Mouse (Mus musculus) midbrain, embryonic 15.5 days (tissue): Measurements from ENCODE around the gene Olfr1441. TPM values are rescaled to one million over a fixed set of nuclear protein-coding genes. Genes with fewer than 3 reads are reported as not detected.
A peak's percentile ranks its signal among the peaks of the same experiment; 100 is the strongest.

Experiments
- ATAC-seq: fragments of 200-750 bp; cut with Nextera tagmentation; replicated peaks from 2 replicates; pipeline ENCODE4 v1.8.0; 2017; ENCODE audit warnings: moderate TSS enrichment
- H3K27ac ChIP-seq: fragments of 300-500 bp; sonication (generic); 2 replicates; pipeline ENCODE4 v1.5.1; 2015; ENCODE audit warnings: mild to moderate bottlenecking, inconsistent platforms
- H3K27me3 ChIP-seq: fragments of 300-500 bp; sonication (generic); replicated peaks from 2 replicates; pipeline ENCODE4 v1.6.1; 2015; ENCODE audit warnings: inconsistent platforms
- H3K36me3 ChIP-seq: fragments of 300-500 bp; sonication (generic); replicated peaks from 2 replicates; pipeline ENCODE4 v1.6.1; 2015; ENCODE audit warnings: inconsistent platforms
- H3K4me1 ChIP-seq: fragments of 300-500 bp; sonication (generic); 2 replicates; pipeline ENCODE4 v1.6.1; 2015; ENCODE audit warnings: inconsistent platforms
- H3K4me2 ChIP-seq: fragments of 300-500 bp; sonication (generic); 2 replicates; pipeline ENCODE4 v1.6.1; 2015; ENCODE audit warnings: inconsistent platforms, mild to moderate bottlenecking, moderate library complexity
- H3K4me3 ChIP-seq: fragments of 300-500 bp; sonication (generic); 2 replicates; pipeline ENCODE4 v1.5.1; 2015; ENCODE audit warnings: mild to moderate bottlenecking, inconsistent platforms
- H3K9ac ChIP-seq: fragments of 300-500 bp; sonication (generic); 2 replicates; pipeline ENCODE4 v1.6.1; 2015; ENCODE audit warnings: mild to moderate bottlenecking, inconsistent platforms
- H3K9me3 ChIP-seq: fragments of 300-500 bp; sonication (generic); 2 replicates; pipeline ENCODE4 v1.6.1; 2016; ENCODE audit warnings: inconsistent platforms
- WGBS: fragments of 180-500 bp; shearing (Covaris S2); methylation state at CpG from one replicate; pipeline ENCODE4 v1.1.7; 2015; ENCODE audit warnings: mixed read lengths; 5-methylcytosine and 5-hydroxymethylcytosine counted together
- polyA plus RNA-seq: library from polyadenylated mRNA; unstranded; fragments of >200 nt; fragmentation: Nextera tagmentation; extraction: Ambion mirVana; gene quantifications from 2 replicates; pipeline ENCODE4 v1.2.1, GENCODE M21; 2015

Gene Olfr1441
- not detected in 2 replicates for polyA plus RNA-seq

DNA sequence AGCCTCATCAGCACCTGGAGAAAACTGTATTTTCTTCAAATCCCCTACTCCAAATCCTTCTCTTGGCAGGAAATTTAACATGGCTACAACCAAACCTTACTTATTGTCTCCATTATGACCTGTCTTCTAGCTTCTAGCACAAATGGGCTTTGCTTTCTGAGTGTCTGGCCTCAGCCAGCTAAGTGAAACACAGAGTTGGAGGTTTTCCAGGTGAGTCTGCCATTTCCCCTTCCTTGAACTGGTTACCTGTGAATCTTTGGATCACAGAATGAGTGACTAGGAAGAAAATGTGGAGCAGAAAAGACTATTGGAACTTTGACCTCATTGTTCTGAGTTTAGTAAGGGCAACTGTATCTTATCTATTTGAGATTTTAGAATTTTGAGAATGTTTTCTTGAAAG is at the start of gene Olfr1441:
Olfr1441 (plus strand) TSS at position 73 of the 400 bp plus-strand sequence.
- H3K9me3 ChIP-seq = no peaks in the 10 kb centered on the region
- no peaks in the 10 kb centered on the region for H3K36me3 ChIP-seq
- no peaks in the 10 kb centered on the region for H3K27me3 ChIP-seq
- H3K4me1 ChIP-seq = no peaks in the 10 kb centered on the region
- no peak within 1 kb of the TSS for H3K9ac ChIP-seq
- no peak within 1 kb of the TSS for H3K4me2 ChIP-seq
- no peak within 1 kb of the TSS for H3K27ac ChIP-seq
- H3K4me3 ChIP-seq = no peak within 1 kb of the TSS
- no peak for ATAC-seq

DNA sequence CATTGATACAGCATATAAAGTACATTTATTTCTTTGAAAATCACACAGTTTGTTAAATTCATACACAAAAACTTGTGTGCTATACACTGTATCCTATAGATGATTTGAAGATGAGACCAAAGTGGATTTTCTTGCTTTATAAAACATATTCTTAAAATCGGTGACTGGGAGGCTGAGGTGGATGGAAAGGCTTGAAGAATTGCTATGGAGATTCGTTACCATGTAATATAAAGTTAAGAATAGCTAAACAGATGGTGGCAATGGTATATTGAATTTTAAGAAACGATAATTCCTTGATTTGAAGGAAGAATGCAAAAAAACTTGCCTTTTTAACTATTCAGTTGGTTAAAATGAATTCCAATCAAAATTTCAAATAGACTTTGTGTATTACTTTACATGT is 44.2 kb upstream of the Olfr1441 start:
- no peaks in the 10 kb centered on the region for H3K4me1 ChIP-seq
- ATAC-seq = no peak
- no peaks in the 10 kb centered on the region for H3K36me3 ChIP-seq
- H3K4me3 ChIP-seq = no peak overlapping the region
- H3K9me3 ChIP-seq = no peaks in the 10 kb centered on the region
- H3K27me3 ChIP-seq = no peaks in the 10 kb centered on the region
- no peak overlapping the region for H3K9ac ChIP-seq
- 80% methylated on average over 3 of the region's 3 CpGs for WGBS
- H3K4me2 ChIP-seq = no peak overlapping the region
- no peak overlapping the region for H3K27ac ChIP-seq

DNA sequence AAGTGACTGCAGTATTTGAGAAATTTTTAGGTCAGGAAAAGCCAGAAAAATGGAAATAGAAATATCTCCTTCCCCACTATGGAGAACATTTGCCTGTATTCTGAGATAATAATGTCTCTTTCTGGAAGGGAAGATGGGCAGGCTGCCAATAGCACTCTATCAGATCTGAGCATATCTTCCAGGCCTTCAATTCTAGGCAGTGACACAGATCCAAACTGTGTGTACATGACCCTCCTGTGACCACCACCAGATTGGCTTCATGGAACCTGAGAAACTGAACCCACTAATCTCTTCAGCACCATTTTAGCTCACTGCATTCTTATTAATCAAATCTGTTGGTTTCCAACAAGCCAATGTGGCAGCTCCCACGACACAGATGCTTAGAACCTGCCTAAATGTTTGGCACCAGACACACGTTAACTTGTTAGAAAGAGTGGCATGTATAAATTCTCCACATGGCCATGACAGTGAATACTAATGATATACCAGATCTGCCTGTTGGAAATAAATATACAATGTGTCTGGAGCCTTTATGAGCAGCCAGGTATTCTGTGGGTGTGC is 42.7 kb upstream of the Olfr1441 start:
- no peak overlapping the region for H3K27ac ChIP-seq
- H3K4me2 ChIP-seq = no peak overlapping the region
- no peak for ATAC-seq
- WGBS = 76% methylated on average over 2 of the region's 2 CpGs
- H3K4me3 ChIP-seq = no peak overlapping the region
- no peaks in the 10 kb centered on the region for H3K27me3 ChIP-seq
- no peaks in the 10 kb centered on the region for H3K36me3 ChIP-seq
- no peaks in the 10 kb centered on the region for H3K9me3 ChIP-seq
- H3K9ac ChIP-seq = no peak overlapping the region
- H3K4me1 ChIP-seq = no peaks in the 10 kb centered on the region

DNA sequence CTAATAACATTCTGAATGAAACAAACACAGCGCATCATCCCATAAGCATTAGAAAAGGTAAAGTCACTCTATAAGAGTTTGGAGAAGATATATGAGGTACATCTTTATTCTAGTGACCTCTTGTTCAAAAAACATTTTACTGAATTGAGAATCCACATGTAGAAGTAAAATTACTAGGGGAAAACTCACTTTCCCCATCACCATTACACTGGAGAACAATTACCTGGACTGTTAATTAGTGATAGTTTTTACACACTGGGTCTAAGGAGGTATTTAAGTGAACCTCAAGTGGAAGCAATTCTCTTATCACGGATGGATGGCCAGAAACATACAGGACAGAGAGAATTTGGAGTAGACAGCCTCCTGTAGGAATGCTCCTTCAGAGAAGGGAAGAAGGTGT is 30.3 kb upstream of the Olfr1441 start, which contains the start of gene Olfr1440:
Olfr1440 (plus strand) TSS at position 301 of the 400 bp plus-strand sequence.
- Histone ChIP-seq H3K27me3 (no peaks in the 10 kb centered on the region), H3K9me3 (no peaks in the 10 kb centered on the region), H3K9ac (no peak within 1 kb of the TSS), H3K36me3 (no peaks in the 10 kb centered on the region), H3K4me2 (no peak within 1 kb of the TSS), H3K27ac (no peak within 1 kb of the TSS), H3K4me3 (no peak within 1 kb of the TSS), H3K4me1 (no peaks in the 10 kb centered on the region)
- no peak for ATAC-seq
- WGBS = 83% methylated on average over 2 of the region's 2 CpGs

DNA sequence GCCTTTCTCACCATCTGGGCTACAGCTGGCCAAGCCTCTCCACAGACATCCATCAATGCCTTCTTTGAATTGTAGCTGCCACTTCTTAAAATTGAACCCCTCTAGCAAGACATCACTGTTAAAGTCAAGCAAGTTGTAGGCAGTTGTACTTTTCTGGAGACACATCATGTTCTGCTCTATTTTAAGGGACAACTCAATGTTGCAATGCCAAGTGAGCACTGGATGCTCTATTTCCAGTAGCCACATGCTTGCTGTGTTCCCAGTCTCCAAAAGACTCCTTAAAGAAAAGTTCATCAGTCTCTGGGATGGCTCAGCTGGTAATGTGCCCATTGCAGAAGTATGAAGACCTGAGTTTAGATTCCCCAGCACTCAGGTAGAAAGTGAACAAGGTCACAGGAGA is 3.5 kb upstream of the Olfr1441 start:
- H3K4me3 ChIP-seq = no peak overlapping the region
- no peak overlapping the region for H3K9ac ChIP-seq
- H3K27ac ChIP-seq = no peak overlapping the region
- no peaks in the 10 kb centered on the region for H3K9me3 ChIP-seq
- no peak overlapping the region for H3K4me2 ChIP-seq
- H3K36me3 ChIP-seq = no peaks in the 10 kb centered on the region
- no peak for ATAC-seq
- no peaks in the 10 kb centered on the region for H3K4me1 ChIP-seq
- no peaks in the 10 kb centered on the region for H3K27me3 ChIP-seq

DNA sequence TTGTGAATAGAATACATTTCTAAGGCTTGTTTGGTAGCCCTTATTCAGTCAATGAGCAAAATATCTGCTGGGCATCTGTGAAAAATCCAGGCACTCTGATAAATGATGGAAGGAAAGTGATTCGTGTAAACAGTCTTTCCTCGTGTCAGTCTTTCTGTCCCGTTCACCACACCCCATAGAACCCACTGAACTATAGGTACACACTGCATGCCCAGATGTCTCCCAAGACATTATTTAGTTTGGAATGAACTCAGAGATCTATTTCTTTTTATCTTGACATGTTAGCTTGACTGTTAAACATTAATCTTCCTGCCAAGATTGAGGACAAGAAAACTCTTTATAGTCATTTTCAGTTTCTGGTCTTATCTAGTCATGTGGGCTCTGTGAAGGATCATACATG is 1.1 kb downstream of the Olfr1441 start:
- no peaks in the 10 kb centered on the region for H3K36me3 ChIP-seq
- no peak overlapping the region for H3K4me3 ChIP-seq
- no peak overlapping the region for H3K4me2 ChIP-seq
- H3K9ac ChIP-seq = no peak overlapping the region
- WGBS = 95% methylated on average over 3 of the region's 3 CpGs
- H3K4me1 ChIP-seq = no peaks in the 10 kb centered on the region
- H3K9me3 ChIP-seq = no peaks in the 10 kb centered on the region
- no peak overlapping the region for H3K27ac ChIP-seq
- ATAC-seq = no peak
- H3K27me3 ChIP-seq = no peaks in the 10 kb centered on the region

DNA sequence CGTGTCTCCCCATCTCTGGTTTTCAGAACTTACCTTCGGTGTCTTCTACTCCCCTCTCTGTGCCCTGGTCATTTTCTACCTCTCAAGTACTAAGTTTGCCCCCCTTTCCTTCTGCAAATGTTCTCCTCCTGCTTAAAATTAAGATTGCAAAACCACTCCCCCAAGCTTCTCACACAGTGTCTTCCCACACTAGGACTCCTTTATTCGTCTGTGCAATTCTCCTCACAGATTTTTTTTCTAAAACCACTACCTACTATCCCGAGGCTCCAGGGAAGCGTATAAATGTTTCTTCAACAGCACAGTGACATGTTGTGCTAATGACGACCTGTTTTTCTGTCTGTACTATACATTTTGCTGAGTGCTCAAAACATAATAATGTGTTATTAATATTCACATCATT is 3.3 kb downstream of the Olfr1441 start:
- 83% methylated on average over 6 of the region's 6 CpGs for WGBS
- ATAC-seq = no peak
- H3K4me2 ChIP-seq = no peak overlapping the region

DNA sequence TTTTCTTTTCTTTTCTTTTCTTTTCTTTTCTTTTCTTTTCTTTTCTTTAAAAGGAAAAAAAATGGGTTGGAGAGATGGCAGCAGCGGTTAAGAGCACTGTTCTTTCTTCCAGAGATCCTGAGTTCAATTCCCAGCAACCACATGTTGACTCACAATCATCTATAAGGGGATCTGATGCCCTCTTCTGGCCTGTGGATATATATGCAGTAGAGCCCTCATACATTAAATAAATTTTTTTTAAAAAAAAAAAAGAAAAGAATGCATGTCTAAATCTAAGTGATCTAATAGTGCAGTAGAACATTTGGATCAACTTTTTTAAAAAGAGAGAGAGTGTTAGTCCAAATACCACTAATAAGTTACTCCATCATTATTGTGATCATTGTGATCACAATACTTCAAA is 4.4 kb downstream of the Olfr1441 start:
- Histone ChIP-seq H3K9me3 (no peaks in the 10 kb centered on the region), H3K27me3 (no peaks in the 10 kb centered on the region)
- 83% methylated on average over 1 of the region's 1 CpGs for WGBS

More for the DNA sequence above, 3.3 kb downstream of the Olfr1441 start:
- H3K4me3 ChIP-seq = no peak overlapping the region
- no peak overlapping the region for H3K27ac ChIP-seq
- no peaks in the 10 kb centered on the region for H3K9me3 ChIP-seq
- H3K9ac ChIP-seq = no peak overlapping the region
- no peaks in the 10 kb centered on the region for H3K36me3 ChIP-seq
- H3K27me3 ChIP-seq = no peaks in the 10 kb centered on the region
- H3K4me1 ChIP-seq = no peaks in the 10 kb centered on the region

DNA sequence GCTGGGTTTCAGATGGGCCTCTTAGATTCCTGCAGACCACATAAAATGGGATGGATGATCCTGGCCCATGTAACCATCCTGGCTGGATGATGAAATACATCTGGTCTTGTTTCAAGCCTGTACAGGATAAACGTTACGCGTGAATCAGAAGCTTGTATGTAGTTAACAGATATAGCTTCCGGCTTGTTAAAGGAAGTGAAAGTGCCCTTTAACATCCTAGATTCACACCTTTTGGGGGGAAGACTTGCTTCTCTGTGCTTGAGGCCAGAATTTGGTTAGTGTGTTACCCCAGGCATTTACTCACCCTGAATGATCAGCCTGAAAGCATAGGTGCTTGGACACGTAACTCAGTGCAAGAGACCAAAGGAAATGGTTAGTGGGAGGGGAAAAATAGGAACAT is 9.9 kb downstream of the Olfr1441 start:
- Histone ChIP-seq H3K9ac (no peak overlapping the region), H3K4me2 (no peak overlapping the region), H3K9me3 (no peaks in the 10 kb centered on the region), H3K36me3 (no peaks in the 10 kb centered on the region), H3K27ac (no peak overlapping the region), H3K4me1 (no peaks in the 10 kb centered on the region), H3K27me3 (no peaks in the 10 kb centered on the region), H3K4me3 (no peak overlapping the region)
- WGBS = 95% methylated on average over 5 of the region's 5 CpGs
- no peak for ATAC-seq

More for the DNA sequence above, 4.4 kb downstream of the Olfr1441 start:
- H3K27ac ChIP-seq = no peak overlapping the region
- no peak overlapping the region for H3K9ac ChIP-seq
- H3K4me3 ChIP-seq = no peak overlapping the region
- H3K4me1 ChIP-seq = no peaks in the 10 kb centered on the region
- no peak for ATAC-seq
- H3K4me2 ChIP-seq = no peak overlapping the region
- H3K36me3 ChIP-seq = no peaks in the 10 kb centered on the region

DNA sequence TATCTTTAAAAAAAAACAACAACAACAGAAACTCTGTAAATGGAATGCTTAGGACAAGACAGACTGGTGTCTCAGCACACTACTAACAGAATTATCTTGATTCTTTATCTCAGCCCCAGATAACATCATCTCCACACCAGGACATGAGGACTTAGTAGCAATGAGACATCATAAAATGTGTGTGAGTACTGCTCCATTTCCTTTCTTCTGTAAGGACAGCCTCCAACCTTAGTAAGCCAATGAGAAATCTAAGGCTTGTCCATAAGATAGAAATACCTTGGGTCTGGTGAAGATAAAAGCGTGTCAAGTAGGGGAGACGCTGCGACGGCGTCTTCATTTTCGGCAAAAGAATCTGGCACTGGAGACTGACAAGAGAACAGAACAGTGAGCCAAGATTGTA is 10.4 kb downstream of the Olfr1441 start, which contains the start of gene Pfpl:
Pfpl (plus strand) TSS at position 301 of the 400 bp plus-strand sequence.
- Histone ChIP-seq H3K9ac (no peak within 1 kb of the TSS), H3K4me1 (no peaks in the 10 kb centered on the region), H3K36me3 (no peaks in the 10 kb centered on the region), H3K27ac (no peak within 1 kb of the TSS), H3K4me2 (no peak within 1 kb of the TSS), H3K4me3 (no peak within 1 kb of the TSS), H3K9me3 (no peaks in the 10 kb centered on the region), H3K27me3 (no peaks in the 10 kb centered on the region)
- no peak for ATAC-seq
- 96% methylated on average over 6 of the region's 6 CpGs for WGBS

DNA sequence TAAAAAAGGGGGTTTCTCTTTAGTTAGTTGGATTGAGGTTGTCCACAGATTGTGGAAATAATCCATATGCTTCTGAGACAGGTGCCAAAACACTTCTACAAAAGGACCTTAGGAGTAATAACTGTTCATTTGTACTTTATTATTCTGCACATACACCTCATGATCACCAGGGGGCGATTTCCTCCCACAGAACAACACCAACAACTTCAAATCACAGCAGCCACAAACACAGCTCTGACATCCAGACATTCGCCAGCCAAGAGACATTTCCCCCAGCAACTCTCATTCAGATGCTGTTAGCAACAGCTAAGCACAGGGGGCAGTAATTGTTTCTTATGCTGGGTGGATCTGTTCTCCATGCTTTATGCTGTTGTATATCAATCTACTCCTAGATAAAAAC is 15.8 kb downstream of the Olfr1441 start:
- Histone ChIP-seq H3K36me3 (no peaks in the 10 kb centered on the region), H3K9ac (no peak overlapping the region), H3K27me3 (no peaks in the 10 kb centered on the region), H3K9me3 (no peaks in the 10 kb centered on the region), H3K27ac (no peak overlapping the region), H3K4me1 (no peaks in the 10 kb centered on the region), H3K4me2 (no peak overlapping the region), H3K4me3 (no peak overlapping the region)
- 2% methylated on average over 2 of the region's 2 CpGs for WGBS
- peak; percentile 77; the same call in 1 of the 2 replicates for ATAC-seq

DNA sequence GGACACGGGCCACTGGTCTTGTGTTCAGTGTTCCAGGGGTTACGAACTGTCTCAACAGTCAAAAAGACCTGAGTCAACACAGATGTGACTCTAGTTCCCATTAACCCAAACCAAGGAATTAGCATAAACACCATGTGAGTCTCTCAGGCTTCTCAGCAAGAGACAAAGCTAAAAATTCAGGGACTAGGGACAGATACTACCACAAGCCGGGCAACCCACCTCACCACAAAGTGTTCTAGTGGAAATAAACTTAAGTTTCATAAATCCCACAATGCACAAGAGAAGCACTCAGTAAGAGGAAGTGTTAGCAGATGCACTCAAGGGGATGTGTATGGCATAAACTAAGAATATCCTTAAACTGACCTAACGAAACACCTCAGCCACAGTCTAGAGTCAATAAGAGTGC is 17.8 kb downstream of the Olfr1441 start:
- H3K36me3 ChIP-seq = no peaks in the 10 kb centered on the region
- H3K4me3 ChIP-seq = no peak overlapping the region
- no peak overlapping the region for H3K27ac ChIP-seq
- H3K4me1 ChIP-seq = no peaks in the 10 kb centered on the region
- no peak overlapping the region for H3K4me2 ChIP-seq
- no peak overlapping the region for H3K9ac ChIP-seq
- no peaks in the 10 kb centered on the region for H3K9me3 ChIP-seq
- H3K27me3 ChIP-seq = no peaks in the 10 kb centered on the region
- 78% methylated on average over 4 of the region's 4 CpGs for WGBS
- ATAC-seq = no peak

DNA sequence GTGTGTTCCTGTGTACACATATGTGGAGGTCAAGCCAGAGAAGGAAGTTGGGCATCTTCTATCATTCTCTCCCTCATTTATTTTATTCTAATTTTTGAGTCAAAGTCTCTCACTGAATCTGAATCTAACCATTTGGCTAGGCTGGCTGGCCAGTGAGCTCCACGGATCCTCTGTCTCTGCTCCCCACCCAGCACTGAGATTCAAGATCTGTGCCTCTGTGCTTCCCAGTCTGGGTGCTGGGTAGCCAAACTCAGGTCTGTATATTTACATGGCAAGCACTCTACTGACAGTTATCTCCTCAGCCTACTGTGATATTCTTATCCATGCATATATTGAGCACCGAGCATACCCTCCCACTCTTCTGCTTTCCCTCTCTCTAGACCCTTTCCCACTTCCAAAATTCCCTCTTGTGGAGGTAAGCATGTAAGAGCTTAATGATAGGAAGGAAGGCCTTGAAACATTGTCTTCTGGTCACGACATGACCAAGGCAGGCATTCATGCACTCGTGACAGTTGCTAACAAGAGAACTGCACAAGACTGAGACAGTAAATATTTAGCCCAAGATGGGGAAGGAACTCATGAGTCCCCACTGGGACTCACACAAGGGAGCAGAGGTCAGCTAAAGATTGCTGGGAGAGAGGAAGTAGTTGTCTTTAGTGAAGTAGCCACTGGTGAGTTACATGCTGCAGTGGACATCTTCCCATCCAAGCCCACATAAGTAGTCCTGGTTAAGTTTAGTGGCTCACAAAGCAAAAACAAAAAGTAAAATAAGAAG is 18.7 kb downstream of the Olfr1441 start:
- Histone ChIP-seq H3K9ac (no peak overlapping the region), H3K4me2 (no peak overlapping the region), H3K4me3 (no peak overlapping the region), H3K36me3 (no peaks in the 10 kb centered on the region), H3K27me3 (no peaks in the 10 kb centered on the region), H3K27ac (no peak overlapping the region), H3K4me1 (no peaks in the 10 kb centered on the region), H3K9me3 (no peaks in the 10 kb centered on the region)
- no peak for ATAC-seq
- WGBS = 83% methylated on average over 4 of the region's 4 CpGs
